Mouse (Mus musculus): ENCODE data around the gene Dok4. TPM values are rescaled to one million over a fixed set of nuclear protein-coding genes. Genes with fewer than 3 reads are reported as not detected.
"Not testable (repeated sequence)": the region's sequence is repeated elsewhere in the genome, so short reads cannot be mapped to it uniquely, and the experiment has no call there.

Dok4 gene
- polyA plus RNA-seq, 1 experiment from 2014 or later, result 31.0 TPM

DNA sequence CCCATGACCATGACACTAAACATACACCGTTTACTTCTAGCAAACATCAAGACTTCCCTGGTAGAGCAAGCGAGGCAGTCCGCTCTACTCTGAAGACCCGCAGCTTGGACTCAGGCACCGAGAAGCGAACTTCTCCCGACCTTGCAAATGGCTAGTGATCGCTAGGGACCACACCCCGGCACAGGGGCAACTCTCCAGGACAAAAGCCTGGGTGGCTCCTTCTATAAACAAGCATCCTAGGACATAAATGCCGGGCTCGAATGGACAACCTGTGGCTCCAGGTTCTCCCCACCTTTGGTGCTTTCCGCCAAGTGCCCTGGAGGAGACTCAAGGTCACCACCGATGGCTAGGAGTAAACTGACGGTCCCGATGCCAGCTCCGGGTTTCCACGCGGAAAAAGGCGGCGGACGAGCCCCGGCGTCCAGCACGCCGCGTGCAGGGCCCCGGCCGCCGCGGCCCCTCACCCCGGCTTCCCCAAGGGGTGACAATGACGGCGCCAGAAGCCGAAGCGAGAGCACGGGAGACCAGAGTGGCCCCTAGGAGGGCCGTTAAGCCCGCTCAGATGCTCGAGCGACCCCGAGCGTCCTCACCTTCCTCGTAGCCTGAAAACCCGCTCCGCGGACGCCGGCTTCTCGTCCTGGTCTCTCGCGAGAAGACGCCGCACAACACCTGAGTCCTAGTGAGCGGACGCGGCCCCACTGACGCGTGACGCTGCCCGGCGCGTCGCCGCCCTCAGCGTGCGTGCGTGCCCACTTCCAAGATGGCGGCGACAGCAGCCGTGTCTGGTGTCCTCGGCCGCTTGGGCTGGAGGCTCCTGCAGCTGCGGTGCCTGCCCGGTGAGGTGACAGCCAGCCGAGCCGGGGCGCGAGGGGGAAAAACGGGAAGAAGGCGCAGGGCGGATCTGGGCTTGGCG lies 38.2 kb downstream of the Dok4 start, which contains the start of the genes Coq9 and Ciapin1:
Gene Coq9, plus strand, starts transcription at position 660 of the 913 bp plus-strand sequence.
Gene Ciapin1, minus strand, starts transcription at position 697 of the 913 bp plus-strand sequence.
- Histone ChIP-seq H3K4me2 (replicated peaks) (peak within 1 kb of the TSS; percentile 83), H3K9ac (peak within 1 kb of the TSS; percentile 88), H3K4me3 (replicated peaks) (peak within 1 kb of the TSS; percentile 85), H3K36me3 (0 out of 2 replicates have a peak, but pooled peaks cover 7% of the 10 kb centered on the region), H3K9me3 (replicated peaks) (no peaks in the 10 kb centered on the region), H3K4me1 (peaks cover 18% of the 10 kb centered on the region), H3K27ac (replicated peaks) (peak within 1 kb of the TSS; percentile 93), H3K27me3 (no peaks in the 10 kb centered on the region)
- WGBS, result under 1% methylated on average over 72 of the region's 82 CpGs
- peak; percentile 98 for ATAC-seq (ENCODE audit: insufficient number of reproducible peaks, low FRiP score, low TSS enrichment, low read depth)

DNA sequence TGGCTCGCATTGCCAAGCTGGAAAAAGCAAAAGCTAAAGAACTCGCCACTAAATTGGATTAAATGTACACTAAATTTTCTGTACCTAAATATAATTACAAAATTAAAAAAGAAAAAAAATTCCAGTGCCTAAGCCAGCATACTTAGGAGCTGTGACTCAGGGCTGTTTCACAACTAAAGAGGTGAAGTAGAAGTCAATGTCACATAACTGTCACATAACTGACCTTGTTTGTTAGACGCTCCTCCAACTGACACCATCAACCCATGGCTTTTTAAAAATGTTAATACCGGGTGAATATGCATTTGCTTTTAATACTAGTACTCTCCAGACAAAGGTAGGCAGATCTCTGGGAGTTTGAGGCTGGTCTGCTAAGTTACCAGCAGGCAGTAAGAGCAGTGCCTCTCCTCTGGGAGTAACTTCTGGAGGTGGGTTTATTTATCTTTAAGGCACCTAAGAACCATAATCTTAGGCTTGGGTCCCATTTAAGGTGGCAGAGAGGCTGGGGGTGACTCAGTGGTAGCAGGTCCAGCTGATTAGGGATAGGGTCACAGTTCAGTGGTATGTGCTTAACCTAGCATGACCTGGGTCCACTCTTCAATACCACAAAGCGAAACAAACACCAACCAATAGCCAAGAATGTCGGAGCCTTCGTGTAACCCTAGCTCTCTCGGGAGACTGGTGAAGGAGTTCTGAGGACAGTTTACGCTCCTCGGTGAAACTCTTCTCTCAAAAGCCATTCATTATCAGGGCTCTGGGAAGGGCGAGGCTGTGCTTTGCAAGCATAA lies 39.5 kb downstream of the Dok4 start:
- 53% methylated on average over 11 of the region's 11 CpGs for WGBS

GRCm38 (mm10) chr8:94835751-94836150 lies 40.4 kb downstream of the Dok4 start:
- H3K36me3 ChIP-seq, result peaks cover 15% of the 10 kb centered on the region
- not testable (repeated sequence) for H3K4me3 ChIP-seq (replicated peaks); H3K9me3 ChIP-seq (replicated peaks); H3K9ac ChIP-seq; H3K27me3 ChIP-seq; H3K4me2 ChIP-seq (replicated peaks); H3K27ac ChIP-seq (replicated peaks); ATAC-seq (ENCODE audit: insufficient number of reproducible peaks, low FRiP score, low TSS enrichment, low read depth)
- peaks cover 18% of the 10 kb centered on the region for H3K4me1 ChIP-seq
- WGBS, result 94% methylated on average over 13 of the region's 13 CpGs

More for the DNA sequence above, 39.5 kb downstream of the Dok4 start:
- no peak overlapping the region for H3K27ac ChIP-seq (replicated peaks)
- H3K36me3 ChIP-seq, result peaks cover 8% of the 10 kb centered on the region
- H3K9me3 ChIP-seq (replicated peaks), result no peaks in the 10 kb centered on the region
- H3K4me1 ChIP-seq, result peaks cover 18% of the 10 kb centered on the region
- no peaks in the 10 kb centered on the region for H3K27me3 ChIP-seq
- peak overlapping the region; percentile 79; the same call in 1 of the 2 replicates for H3K9ac ChIP-seq
- H3K4me2 ChIP-seq (replicated peaks), result peak overlapping the region; percentile 83
- H3K4me3 ChIP-seq (replicated peaks), result peak overlapping the region; percentile 85
- no peak for ATAC-seq (ENCODE audit: insufficient number of reproducible peaks, low FRiP score, low TSS enrichment, low read depth)

DNA sequence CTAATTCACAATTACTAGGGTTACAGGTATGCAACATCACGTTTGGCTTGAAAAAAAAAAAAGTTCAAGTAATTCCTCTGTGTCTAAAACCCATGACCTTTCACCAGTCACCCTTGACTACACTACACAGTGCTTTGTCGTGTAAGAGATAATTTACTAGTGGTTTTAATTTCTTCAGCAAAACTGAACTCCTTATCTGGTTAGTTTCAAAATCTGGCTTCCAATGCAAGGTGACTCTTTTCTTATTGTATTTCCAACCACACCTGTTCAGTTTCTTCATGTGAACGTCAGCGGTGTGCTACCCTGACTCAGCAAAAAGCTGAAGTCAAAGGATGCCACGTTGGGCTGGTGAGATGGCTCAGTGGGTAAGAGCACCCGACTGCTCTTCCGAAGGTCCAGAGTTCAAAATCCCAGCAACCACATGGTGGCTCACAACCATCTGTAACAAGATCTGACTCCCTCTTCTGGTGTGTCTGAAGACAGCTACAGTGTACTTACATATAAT lies 42.2 kb downstream of the Dok4 start:
- H3K4me1 ChIP-seq, result peaks cover 14% of the 10 kb centered on the region
- not testable (repeated sequence) for H3K4me2 ChIP-seq (replicated peaks); H3K9me3 ChIP-seq (replicated peaks); H3K4me3 ChIP-seq (replicated peaks); H3K9ac ChIP-seq; H3K27ac ChIP-seq (replicated peaks); H3K27me3 ChIP-seq; ATAC-seq (ENCODE audit: insufficient number of reproducible peaks, low FRiP score, low TSS enrichment, low read depth)
- peaks cover 24% of the 10 kb centered on the region for H3K36me3 ChIP-seq
- WGBS, result 67% methylated on average over 7 of the region's 7 CpGs

GRCm38 (mm10) chr8:94828284-94828683 lies 47.8 kb downstream of the Dok4 start:
- Histone ChIP-seq H3K4me2 (replicated peaks) (no peak overlapping the region), H3K9me3 (replicated peaks) (no peaks in the 10 kb centered on the region), H3K36me3 (peaks cover 64% of the 10 kb centered on the region), H3K27ac (replicated peaks) (no peak overlapping the region), H3K9ac (no peak overlapping the region), H3K4me1 (no peaks in the 10 kb centered on the region), H3K27me3 (no peaks in the 10 kb centered on the region), H3K4me3 (replicated peaks) (no peak overlapping the region)
- 83% methylated on average over 6 of the region's 6 CpGs for WGBS
- ATAC-seq (ENCODE audit: insufficient number of reproducible peaks, low FRiP score, low TSS enrichment, low read depth), result no peak

DNA sequence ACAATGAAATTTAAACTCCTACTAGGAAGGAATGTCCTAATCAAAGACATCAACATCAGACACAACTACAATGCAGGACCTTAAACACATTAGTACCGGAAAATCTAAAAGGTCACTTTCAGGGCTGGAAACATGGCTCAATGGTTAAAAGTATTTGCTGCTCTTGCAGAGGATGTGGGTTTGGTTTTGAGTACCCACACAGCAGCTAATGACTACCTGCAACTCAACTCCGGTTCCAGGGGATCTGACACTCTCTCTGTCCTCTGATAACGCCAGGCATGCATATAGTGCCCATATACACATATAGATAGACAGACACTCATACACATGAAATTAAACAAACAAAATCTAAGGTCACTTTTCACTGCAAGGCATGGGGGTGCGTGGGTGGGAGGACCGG lies 49.9 kb downstream of the Dok4 start:
- H3K36me3 ChIP-seq, result peaks cover 64% of the 10 kb centered on the region
- H3K27me3 ChIP-seq, result no peaks in the 10 kb centered on the region
- 0 out of 2 replicates have a peak, but pooled peaks cover 5% of the 10 kb centered on the region for H3K4me1 ChIP-seq
- no peaks in the 10 kb centered on the region for H3K9me3 ChIP-seq (replicated peaks)
- WGBS, result 90% methylated on average over 5 of the region's 5 CpGs
- ATAC-seq (ENCODE audit: insufficient number of reproducible peaks, low FRiP score, low TSS enrichment, low read depth), result no peak
- no peak overlapping the region for H3K9ac ChIP-seq
- H3K4me2 ChIP-seq (replicated peaks), result no peak overlapping the region
- H3K4me3 ChIP-seq (replicated peaks), result no peak overlapping the region
- no peak overlapping the region for H3K27ac ChIP-seq (replicated peaks)

- H3K27me3 ChIP-seq, result no peaks in the 10 kb centered on the region
- WGBS, result 85% methylated on average over 6 of the region's 6 CpGs
- H3K9ac ChIP-seq, result no peak overlapping the region
- no peak for ATAC-seq (ENCODE audit: insufficient number of reproducible peaks, low FRiP score, low TSS enrichment, low read depth)
- H3K4me2 ChIP-seq (replicated peaks), result no peak overlapping the region
- H3K4me3 ChIP-seq (replicated peaks), result no peak overlapping the region
- no peak overlapping the region for H3K27ac ChIP-seq (replicated peaks)
- H3K4me1 ChIP-seq, result 0 out of 2 replicates have a peak, but pooled peaks cover 5% of the 10 kb centered on the region
- H3K36me3 ChIP-seq, result peaks cover 55% of the 10 kb centered on the region
- H3K9me3 ChIP-seq (replicated peaks), result no peaks in the 10 kb centered on the region
Observed at GRCm38 (mm10) chr8:94825170-94825569, 51.0 kb downstream of the Dok4 start.

DNA sequence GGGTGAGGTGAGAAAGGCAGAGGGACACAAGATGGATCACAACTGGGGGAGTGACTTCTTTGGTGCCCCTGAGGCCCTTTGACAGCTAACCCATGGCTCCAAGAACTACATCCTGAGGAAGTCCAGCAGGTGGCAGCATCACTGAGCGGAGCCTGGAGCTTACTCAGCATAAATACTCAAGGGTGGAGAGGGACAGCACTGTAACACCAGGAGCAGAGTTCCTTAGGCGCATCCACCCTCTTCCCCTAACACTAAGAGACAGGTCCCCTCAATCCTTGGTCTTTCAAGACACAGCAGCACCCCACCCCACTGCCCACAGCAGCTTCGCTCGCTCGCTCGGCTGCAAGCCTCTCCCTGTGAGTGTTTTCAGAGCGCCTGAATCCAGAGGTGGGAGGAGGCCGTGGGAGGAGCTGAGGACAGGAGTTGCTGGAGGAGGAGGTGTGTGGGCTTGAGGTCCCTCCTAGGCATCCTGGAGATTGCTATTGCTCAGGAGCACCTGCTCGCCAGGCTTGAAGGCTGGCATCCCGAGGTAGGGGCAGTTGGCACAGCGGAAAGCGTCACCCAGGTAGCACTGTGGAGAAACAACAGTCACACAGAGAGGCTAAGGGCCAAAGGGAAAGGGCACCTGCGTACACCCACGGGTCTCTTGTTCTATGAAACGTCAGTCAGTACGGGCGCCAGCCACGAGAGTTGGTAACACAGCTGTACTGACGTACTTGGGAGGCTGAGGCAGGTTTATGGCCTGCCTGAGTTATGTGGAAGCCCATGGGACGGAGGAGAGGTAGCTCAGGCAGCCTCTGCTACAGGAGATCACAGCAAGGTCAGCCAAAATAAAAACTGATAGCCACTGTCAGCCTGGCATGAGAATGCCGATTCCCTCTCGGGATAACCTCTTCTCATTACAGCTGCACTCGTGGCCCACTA lies 53.2 kb downstream of the Dok4 start:
- WGBS, result 76% methylated on average over 23 of the region's 23 CpGs
- Histone ChIP-seq H3K9me3 (replicated peaks) (no peaks in the 10 kb centered on the region), H3K4me3 (replicated peaks) (no peak overlapping the region), H3K4me1 (0 out of 2 replicates have a peak, but pooled peaks cover 5% of the 10 kb centered on the region), H3K9ac (no peak overlapping the region), H3K27ac (replicated peaks) (no peak overlapping the region), H3K4me2 (replicated peaks) (no peak overlapping the region), H3K27me3 (no peaks in the 10 kb centered on the region), H3K36me3 (peaks cover 49% of the 10 kb centered on the region)
- ATAC-seq (ENCODE audit: insufficient number of reproducible peaks, low FRiP score, low TSS enrichment, low read depth), result no peak

DNA sequence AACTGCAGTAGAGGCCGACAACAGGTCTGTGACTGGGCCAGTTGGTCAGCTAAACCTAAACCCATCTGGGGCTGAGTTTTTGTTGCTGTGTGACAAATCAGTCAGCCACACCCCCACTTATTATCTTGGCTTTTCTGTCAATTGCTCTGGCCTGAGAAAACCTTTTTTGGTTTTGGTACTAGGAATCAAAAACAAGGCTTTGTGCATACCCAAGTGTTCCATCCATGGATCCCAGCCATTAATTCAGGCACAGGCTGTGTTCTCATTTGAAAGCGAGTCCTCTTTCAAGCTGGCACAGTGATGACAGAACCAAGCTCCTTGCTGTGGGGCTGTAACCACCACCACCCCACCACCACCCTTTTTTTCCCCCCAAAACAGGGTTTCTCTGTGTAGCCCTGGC lies 54.7 kb downstream of the Dok4 start:
- no peak for ATAC-seq (ENCODE audit: insufficient number of reproducible peaks, low FRiP score, low TSS enrichment, low read depth)
- H3K4me3 ChIP-seq (replicated peaks), result no peak overlapping the region
- no peak overlapping the region for H3K4me2 ChIP-seq (replicated peaks)
- H3K4me1 ChIP-seq, result 0 out of 2 replicates have a peak, but pooled peaks cover 5% of the 10 kb centered on the region
- H3K9me3 ChIP-seq (replicated peaks), result no peaks in the 10 kb centered on the region
- WGBS, result 84% methylated on average over 2 of the region's 2 CpGs
- H3K9ac ChIP-seq, result no peak overlapping the region
- H3K27ac ChIP-seq (replicated peaks), result no peak overlapping the region
- H3K27me3 ChIP-seq, result no peaks in the 10 kb centered on the region
- H3K36me3 ChIP-seq, result peaks cover 37% of the 10 kb centered on the region

DNA sequence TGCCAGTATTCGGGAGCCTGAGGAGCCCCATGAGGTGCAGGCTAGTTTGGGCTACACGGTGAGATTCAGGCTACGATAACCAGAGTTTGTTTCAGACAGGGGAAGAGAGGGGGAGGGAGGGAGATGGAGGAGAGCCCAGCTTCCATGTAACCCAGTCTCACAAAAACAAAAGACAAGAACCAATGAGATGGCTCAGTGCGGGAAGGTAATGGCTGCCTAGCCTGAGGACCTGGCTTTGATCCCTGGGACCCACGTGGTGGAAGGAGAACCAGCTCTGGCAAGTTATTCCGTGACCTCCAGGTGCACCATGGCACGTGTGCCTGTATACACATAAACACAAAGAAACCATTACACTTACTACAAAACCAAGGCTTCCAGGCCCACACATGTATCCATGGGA lies 55.6 kb downstream of the Dok4 start:
- peaks cover 32% of the 10 kb centered on the region for H3K36me3 ChIP-seq
- ATAC-seq (ENCODE audit: insufficient number of reproducible peaks, low FRiP score, low TSS enrichment, low read depth), result peak; percentile 35; the same call in 1 of the 2 replicates
- no peak overlapping the region; the same call in 1 of the 2 replicates for H3K27ac ChIP-seq (replicated peaks)
- no peak overlapping the region for H3K4me2 ChIP-seq (replicated peaks)
- H3K4me1 ChIP-seq, result 0 out of 2 replicates have a peak, but pooled peaks cover 5% of the 10 kb centered on the region
- H3K4me3 ChIP-seq (replicated peaks), result no peak overlapping the region
- H3K27me3 ChIP-seq, result no peaks in the 10 kb centered on the region
- H3K9me3 ChIP-seq (replicated peaks), result no peaks in the 10 kb centered on the region
- WGBS, result 55% methylated on average over 7 of the region's 7 CpGs
- no peak overlapping the region for H3K9ac ChIP-seq
